In the genomic region with DNA sequence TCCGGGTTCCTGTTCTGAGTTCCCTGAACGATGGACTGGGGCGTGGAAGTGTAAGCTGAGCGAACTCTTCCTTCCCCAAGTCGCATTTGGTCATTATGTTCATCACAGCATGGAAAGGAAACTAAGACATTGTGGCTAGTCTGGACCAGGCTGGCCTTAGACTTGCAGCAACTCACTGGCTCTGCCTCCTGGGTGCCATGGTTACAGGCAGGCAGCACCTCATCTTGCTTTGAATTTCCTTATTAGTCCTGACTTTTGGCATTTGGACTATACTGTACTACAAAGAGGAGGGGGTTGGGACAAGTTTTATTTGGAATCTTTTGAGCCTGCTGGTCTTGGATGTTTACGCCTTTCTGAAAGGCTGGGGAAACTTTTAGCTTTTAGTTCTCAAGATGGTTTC, we compare ENCODE assay signal across 25 mouse cellular contexts. TPM values are rescaled to one million over a fixed set of nuclear protein-coding genes. Genes with fewer than 3 reads are reported as not detected.
A peak's percentile ranks its signal among the peaks of the same experiment; 100 is the strongest.
DNase-seq lines count a peak whose midpoint lies in the region; ATAC-seq lines count a peak whose summit lies in the region.
"Had no signal": no experiment of that assay in that cellular context is flagged by ENCODE, and none has a peak within 500 bp of the region (broad histone marks: within the 10 kb centered on the region; RNA-seq: fewer than 3 reads in every experiment).

No protein-coding gene starts in this region.

- H3K9me3 ChIP-seq in hindbrain, embryonic 13.5 days: no peaks in the 10 kb centered on the region
- H3K9me3 ChIP-seq in hindbrain, embryonic 10.5 days: peaks cover 2% of the 10 kb centered on the region; the same call in 1 of the 2 replicates
- 0 out of 2 replicates have a peak, but pooled peaks cover 2% of the 10 kb centered on the region for H3K9me3 ChIP-seq in lung, embryonic 16.5 days (ENCODE audit: control insufficient read depth, low read length)
- no peaks in the 10 kb centered on the region for H3K9me3 ChIP-seq in intestine, embryonic 15.5 days
- H3K9me3 ChIP-seq in stomach, embryonic 16.5 days (replicated peaks; ENCODE audit: control insufficient read depth, low read length): no peaks in the 10 kb centered on the region
- H3K9me3 ChIP-seq: liver, embryonic 13.5 days; midbrain, embryonic 13.5 days had no signal

- no peaks in the 10 kb centered on the region for H3K4me1 ChIP-seq in hindbrain, embryonic 13.5 days (replicated peaks)
- H3K4me1 ChIP-seq in hindbrain, embryonic 10.5 days (replicated peaks): peaks cover 7% of the 10 kb centered on the region
- H3K4me1 ChIP-seq in lung, embryonic 16.5 days (replicated peaks; ENCODE audit: control insufficient read depth, insufficient read depth, low read length): peaks cover 4% of the 10 kb centered on the region; the same call in 1 of the 2 replicates
- H3K4me1 ChIP-seq in intestine, embryonic 15.5 days (replicated peaks): 0 out of 2 replicates have a peak, but pooled peaks cover 3% of the 10 kb centered on the region
- peaks cover 3% of the 10 kb centered on the region; the same call in 1 of the 2 replicates for H3K4me1 ChIP-seq in stomach, embryonic 16.5 days (ENCODE audit: control insufficient read depth, insufficient read depth, low read length)
- H3K4me1 ChIP-seq: heart, embryonic 12.5 days; liver, embryonic 13.5 days; midbrain, embryonic 13.5 days had no signal

- H3K4me2 ChIP-seq in hindbrain, embryonic 13.5 days: no peak overlapping the region
- no peak overlapping the region for H3K4me2 ChIP-seq in lung, embryonic 16.5 days (ENCODE audit: low read depth, low read length)
- H3K4me2 ChIP-seq in intestine, embryonic 15.5 days (replicated peaks): no peak overlapping the region
- H3K4me2 ChIP-seq in stomach, embryonic 16.5 days (ENCODE audit: low read depth, low read length): no peak overlapping the region
- H3K4me2 ChIP-seq: heart, embryonic 12.5 days; liver, embryonic 13.5 days; midbrain, embryonic 13.5 days had no signal

- no peak overlapping the region for H3K4me3 ChIP-seq in hindbrain, embryonic 13.5 days
- H3K4me3 ChIP-seq in hindbrain, embryonic 10.5 days: no peak overlapping the region
- H3K4me3 ChIP-seq in lung, embryonic 16.5 days (ENCODE audit: low read length): no peak overlapping the region
- H3K4me3 ChIP-seq in intestine, embryonic 15.5 days (replicated peaks): no peak overlapping the region
- no peak overlapping the region for H3K4me3 ChIP-seq in stomach, embryonic 16.5 days (replicated peaks; ENCODE audit: low read length)
- H3K4me3 ChIP-seq: erythroblast, embryonic 14.5 days; gastrocnemius, adult 2 months; heart, embryonic 12.5 days; liver, embryonic 13.5 days; midbrain, embryonic 13.5 days had no signal

- H3K27ac ChIP-seq in hindbrain, embryonic 13.5 days: no peak overlapping the region
- no peak overlapping the region for H3K27ac ChIP-seq in hindbrain, embryonic 10.5 days
- peak overlapping the region; percentile 18; the same call in 1 of the 2 replicates for H3K27ac ChIP-seq in lung, embryonic 16.5 days (ENCODE audit: low read length)
- 0 out of 2 replicates have a peak overlapping the region, but pooled peaks have one; percentile 32 for H3K27ac ChIP-seq in intestine, embryonic 15.5 days
- H3K27ac ChIP-seq in stomach, embryonic 16.5 days (ENCODE audit: low read length): peak overlapping the region; percentile 31; the same call in 1 of the 2 replicates
- H3K27ac ChIP-seq: gastrocnemius, adult 2 months; liver, embryonic 13.5 days; midbrain, embryonic 13.5 days had no signal

- H3K36me3 ChIP-seq in hindbrain, embryonic 13.5 days: no peaks in the 10 kb centered on the region
- no peaks in the 10 kb centered on the region for H3K36me3 ChIP-seq in hindbrain, embryonic 10.5 days
- H3K36me3 ChIP-seq in lung, embryonic 16.5 days (ENCODE audit: control insufficient read depth, insufficient read depth, low read length): no peaks in the 10 kb centered on the region
- no peaks in the 10 kb centered on the region for H3K36me3 ChIP-seq in intestine, embryonic 15.5 days
- H3K36me3 ChIP-seq in stomach, embryonic 16.5 days (ENCODE audit: control insufficient read depth, insufficient read depth, low read length): no peaks in the 10 kb centered on the region
- H3K36me3 ChIP-seq: heart, embryonic 12.5 days; liver, embryonic 13.5 days; midbrain, embryonic 13.5 days had no signal

- ATAC-seq in hindbrain, embryonic 13.5 days (ENCODE audit: low FRiP score): peak; percentile 24; the same call in 1 of the 2 replicates
- ATAC-seq in lung, embryonic 16.5 days (ENCODE audit: low read depth): peak; percentile 74
- no peak for ATAC-seq in intestine, embryonic 15.5 days
- no peak; the same call in 1 of the 2 replicates for ATAC-seq in stomach, embryonic 16.5 days (ENCODE audit: insufficient read depth, low FRiP score)
- ATAC-seq: forebrain, embryonic 16.5 days; midbrain, embryonic 13.5 days had no signal

- 53% methylated on average over 6 of the region's 6 CpGs for WGBS in hindbrain, embryonic 13.5 days
- 64% methylated on average over 6 of the region's 6 CpGs for WGBS in hindbrain, embryonic 10.5 days
- 29% methylated on average over 6 of the region's 6 CpGs for WGBS in lung, embryonic 16.5 days
- 43% methylated on average over 6 of the region's 6 CpGs for WGBS in intestine, embryonic 15.5 days
- 46% methylated on average over 6 of the region's 6 CpGs for WGBS in stomach, embryonic 16.5 days

- no peak overlapping the region for H3K9ac ChIP-seq in hindbrain, embryonic 13.5 days
- no peak overlapping the region for H3K9ac ChIP-seq in lung, embryonic 16.5 days (ENCODE audit: low read length)
- no peak overlapping the region for H3K9ac ChIP-seq in intestine, embryonic 15.5 days
- no peak overlapping the region for H3K9ac ChIP-seq in stomach, embryonic 16.5 days (ENCODE audit: low read length)
- H3K9ac ChIP-seq: heart, embryonic 12.5 days; liver, embryonic 13.5 days; midbrain, embryonic 13.5 days had no signal

- DNase-seq in hindbrain, embryonic 10.5 days (ENCODE audit: low spot score): no peak
- DNase-seq in lung, postnatal 36 days: no peak
- no peak for DNase-seq in layer of hippocampus, postnatal 14 days (ENCODE audit: low spot score in 2 of 2)
- no peak for DNase-seq in spleen, postnatal 14 days (ENCODE audit: low spot score in 2 of 2)
- DNase-seq: adrenal gland, postnatal 10 days; cerebellum, adult 11-12 months; cerebellum, postnatal 36 days; gastrocnemius, adult 2 months; heart, postnatal 36 days; kidney, adult 8-10 months; kidney, postnatal 4 days; liver, embryonic 13.5 days; spleen, adult 18-20 months; thymus, postnatal 25 days had no signal

- H3K27me3 ChIP-seq in hindbrain, embryonic 13.5 days: no peaks in the 10 kb centered on the region
- H3K27me3 ChIP-seq in hindbrain, embryonic 10.5 days (ENCODE audit: insufficient read depth, poor library complexity, severe bottlenecking): no peaks in the 10 kb centered on the region
- H3K27me3 ChIP-seq in lung, embryonic 16.5 days (ENCODE audit: control insufficient read depth, insufficient read depth, low read depth, low read length): no peaks in the 10 kb centered on the region
- no peaks in the 10 kb centered on the region for H3K27me3 ChIP-seq in intestine, embryonic 15.5 days (replicated peaks)
- H3K27me3 ChIP-seq in stomach, embryonic 16.5 days (ENCODE audit: control insufficient read depth, insufficient read depth, low read length): no peaks in the 10 kb centered on the region
- H3K27me3 ChIP-seq: CH12.LX; heart, embryonic 12.5 days; liver, embryonic 13.5 days; midbrain, embryonic 13.5 days had no signal

RNA-seq across cellular contexts. Expression of a gene that starts 35.1 kb away (rescaled TPM):
- 30.0 and 30.4 TPM in 2 replicates for polyA plus RNA-seq in hindbrain, embryonic 13.5 days (2015; fragmentation: Nextera tagmentation; extraction: Ambion mirVana)
- 55.9 and 67.5 TPM in 2 replicates for polyA plus RNA-seq in hindbrain, embryonic 10.5 days (2016; fragmentation: Nextera tagmentation; extraction: Ambion mirVana)
- polyA plus RNA-seq in lung, embryonic 16.5 days (2015; fragmentation: Nextera tagmentation; extraction: Ambion mirVana): 110 and 114 TPM in 2 replicates
- polyA plus RNA-seq in intestine, embryonic 15.5 days (2015; fragmentation: Nextera tagmentation; extraction: Ambion mirVana): 127 and 144 TPM in 2 replicates
- polyA plus RNA-seq in stomach, embryonic 16.5 days (2015; fragmentation: Nextera tagmentation; extraction: Ambion mirVana): 119 and 132 TPM in 2 replicates
- total RNA-seq in layer of hippocampus, postnatal 14 days (2021): 10 to 100 TPM; 12.8 to 17.0 TPM

RNA-seq across cellular contexts. Expression of a gene that starts 52.4 kb away (rescaled TPM):
- 36.1 and 36.8 TPM in 2 replicates for polyA plus RNA-seq in hindbrain, embryonic 13.5 days (2015; fragmentation: Nextera tagmentation; extraction: Ambion mirVana)
- 22.1 and 26.3 TPM in 2 replicates for polyA plus RNA-seq in hindbrain, embryonic 10.5 days (2016; fragmentation: Nextera tagmentation; extraction: Ambion mirVana)
- 19.9 and 21.6 TPM in 2 replicates for polyA plus RNA-seq in lung, embryonic 16.5 days (2015; fragmentation: Nextera tagmentation; extraction: Ambion mirVana)
- 9.6 and 11.9 TPM in 2 replicates for polyA plus RNA-seq in intestine, embryonic 15.5 days (2015; fragmentation: Nextera tagmentation; extraction: Ambion mirVana)
- polyA plus RNA-seq in stomach, embryonic 16.5 days (2015; fragmentation: Nextera tagmentation; extraction: Ambion mirVana): 11.0 and 13.8 TPM in 2 replicates
- total RNA-seq in layer of hippocampus, postnatal 14 days (2021): 10 to 100 TPM; 12.6 to 13.0 TPM

RNA-seq across cellular contexts. Expression of a gene that starts 55.4 kb away (rescaled TPM):
- 3.5 and 3.8 TPM in 2 replicates for polyA plus RNA-seq in hindbrain, embryonic 13.5 days (2015; fragmentation: Nextera tagmentation; extraction: Ambion mirVana)
- 2.9 and 3.7 TPM in 2 replicates for polyA plus RNA-seq in hindbrain, embryonic 10.5 days (2016; fragmentation: Nextera tagmentation; extraction: Ambion mirVana)
- polyA plus RNA-seq in lung, embryonic 16.5 days (2015; fragmentation: Nextera tagmentation; extraction: Ambion mirVana): 0.41 and 0.67 TPM in 2 replicates
- polyA plus RNA-seq in intestine, embryonic 15.5 days (2015; fragmentation: Nextera tagmentation; extraction: Ambion mirVana): 1.6 and 1.9 TPM in 2 replicates
- 0.41 and 0.93 TPM in 2 replicates for polyA plus RNA-seq in stomach, embryonic 16.5 days (2015; fragmentation: Nextera tagmentation; extraction: Ambion mirVana)
- total RNA-seq in layer of hippocampus, postnatal 14 days (2021): 1 to 10 TPM; 7.1 to 8.0 TPM
- total RNA-seq: CH12.LX; granulocyte monocyte progenitor cell, adult 5-6 weeks; megakaryocyte progenitor cell, adult 5-6 weeks had no signal

Comparison
In these comparisons a context has a peak if more than half of its experiments do, and no peak if none do; other contexts are left out.
1. ATAC-seq: peak in hindbrain, embryonic 13.5 days (single experiment) and lung, embryonic 16.5 days (single experiment); none in intestine, embryonic 15.5 days (single experiment) and stomach, embryonic 16.5 days (single experiment).
2. H3K27ac ChIP-seq: peak in lung, embryonic 16.5 days (single experiment), intestine, embryonic 15.5 days (single experiment) and stomach, embryonic 16.5 days (single experiment); none in hindbrain, embryonic 13.5 days (single experiment) and hindbrain, embryonic 10.5 days (single experiment).